Mouse (Mus musculus) liver, postnatal 0 days (tissue): ENCODE results near the gene Zfp11.

Experiments
- CTCF ChIP-seq: sonication (generic); IDR thresholded peaks from 2 replicates; pipeline ENCODE4 v1.5.1; 2016; ENCODE audit warnings: antibody characterized with exemption, low read depth
- EP300 ChIP-seq: IDR thresholded peaks from 2 replicates; pipeline ENCODE4 v1.6.1; 2016; ENCODE audit warnings: antibody characterized with exemption, low read depth, mild to moderate bottlenecking

- TF ChIP-seq CTCF (no peak), EP300 (no peak)
Observed at GRCm38 (mm10) chr5:129657931-129658330, 12.0 kb downstream of the Zfp11 start.
